Mouse (Mus musculus) ES-E14 (cell line): ENCODE measurements around the gene Rgs13. TPM values are rescaled to one million over a fixed set of nuclear protein-coding genes. Genes with fewer than 3 reads are reported as not detected.

Experiments
- DNase-seq: peaks from one replicate; pipeline ENCODE4 v3.0.0-alpha.2; 2013; ENCODE audit warnings: low read depth, low spot score
- H3K27ac ChIP-seq: 2 replicates; pipeline ENCODE4 v1.5.1; 2012; ENCODE audit warnings: low read depth, mild to moderate bottlenecking, low read length, moderate library complexity, mixed read lengths; ENCODE audit not compliant: poor library complexity, insufficient read depth, severe bottlenecking
- H3K36me3 ChIP-seq: 2 replicates; pipeline ENCODE4 v1.6.1; 2012; ENCODE audit warnings: mild to moderate bottlenecking, low read length, moderate library complexity, mixed read lengths; ENCODE audit not compliant: control insufficient read depth, poor library complexity, insufficient read depth, severe bottlenecking
- H3K4me1 ChIP-seq, 2 experiments: fragments of 150-350 bp in 1 of 2; sonication (generic) in 1 of 2; 2 replicates each; pipeline ENCODE4 v1.6.1; 2012; ENCODE audit warnings: low read length in 2 of 2, mild to moderate bottlenecking in 1 of 2, mixed read lengths in 1 of 2; ENCODE audit not compliant: control insufficient read depth in 2 of 2, insufficient read depth in 2 of 2, poor library complexity in 1 of 2
- H3K4me3 ChIP-seq, 2 experiments: fragments of 150-350 bp in 1 of 2; sonication (generic) in 1 of 2; 2 replicates each; pipeline ENCODE4 v1.5.1; 2012; ENCODE audit warnings: low read length in 2 of 2, low read depth in 1 of 2, mild to moderate bottlenecking in 1 of 2, mixed read lengths in 1 of 2; ENCODE audit not compliant: insufficient read depth in 1 of 2, poor library complexity in 1 of 2, severe bottlenecking in 1 of 2
- H3K9ac ChIP-seq: 2 replicates; pipeline ENCODE4 v1.6.1; 2012; ENCODE audit warnings: low read depth, mild to moderate bottlenecking, low read length, mixed read lengths; ENCODE audit not compliant: poor library complexity, insufficient read depth, severe bottlenecking
- H3K9me3 ChIP-seq: fragments of 150-350 bp; sonication (generic); 2 replicates; pipeline ENCODE4 v1.6.1; 2012; ENCODE audit warnings: low read depth, mild to moderate bottlenecking, low read length; ENCODE audit not compliant: control insufficient read depth, insufficient read depth
- CHD2 ChIP-seq: IDR thresholded peaks from 2 replicates; pipeline ENCODE4 v1.6.1; 2014; ENCODE audit warnings: mild to moderate bottlenecking, low read depth, low read length, inconsistent platforms
- HCFC1 ChIP-seq: IDR thresholded peaks from 2 replicates; pipeline ENCODE4 v1.6.1; 2012; ENCODE audit warnings: low read length, inconsistent platforms, borderline replicate concordance; ENCODE audit not compliant: insufficient read depth
- MAFK ChIP-seq: IDR thresholded peaks from 2 replicates; pipeline ENCODE4 v1.6.1; 2014; ENCODE audit warnings: mild to moderate bottlenecking, low read depth, low read length, inconsistent platforms; ENCODE audit not compliant: insufficient read depth
- ZC3H11A ChIP-seq: IDR thresholded peaks from 2 replicates; pipeline ENCODE4 v1.6.1; 2012; ENCODE audit warnings: low read depth, mild to moderate bottlenecking, inconsistent platforms, low read length, borderline replicate concordance
- ZNF384 ChIP-seq: IDR thresholded peaks from 2 replicates; pipeline ENCODE4 v1.6.1; 2012; ENCODE audit warnings: low read depth, low read length, inconsistent platforms
- in situ Hi-C, 2 experiments: fragments of 600-800 bp; cut with MboI; formaldehyde crosslinking; loops; one replicate each; pipeline ENCODE4 v1.15.1; 2025; ENCODE audit warnings: low sequenced_read_pairs in 2 of 2, inconsistent platforms in 1 of 2; ENCODE audit not compliant: unreplicated experiment in 2 of 2
- total RNA-seq: library from RNA; depleted of rRNA; stranded (reverse); fragments of 300-350 nt; gene quantifications from 2 replicates; pipeline ENCODE4 v1.2.3, GENCODE M21; 2012

Rgs13 gene
- total RNA-seq, 1 experiment: 0.80 TPM

GRCm38 (mm10) chr1:144178281-144178957 lies 1.2 kb upstream of the Rgs13 start:
- no peak for DNase-seq
- H3K27ac ChIP-seq: no peak overlapping the region
- no peak for TF ChIP-seq CHD2
- TF ChIP-seq HCFC1: no peak
- TF ChIP-seq ZNF384: no peak
- no peak for TF ChIP-seq MAFK
- no peak for TF ChIP-seq ZC3H11A
- no peaks in the 10 kb centered on the region for H3K36me3 ChIP-seq
- H3K9me3 ChIP-seq: no peaks in the 10 kb centered on the region
- no peaks in the 10 kb centered on the region for H3K4me1 ChIP-seq
- in situ Hi-C loops: no loop called here
- H3K9ac ChIP-seq: no peak overlapping the region
- no peak overlapping the region for H3K4me3 ChIP-seq

GRCm38 (mm10) chr1:144177620-144178019 lies 448 bp upstream of the Rgs13 start:
- H3K4me3 ChIP-seq: no peak overlapping the region
- no peaks in the 10 kb centered on the region for H3K36me3 ChIP-seq
- H3K9ac ChIP-seq: no peak overlapping the region
- in situ Hi-C loops: no loop called here
- TF ChIP-seq ZC3H11A (no peak), ZNF384 (no peak), MAFK (no peak), HCFC1 (no peak), CHD2 (no peak)
- H3K9me3 ChIP-seq: no peaks in the 10 kb centered on the region
- H3K4me1 ChIP-seq: no peaks in the 10 kb centered on the region
- no peak overlapping the region for H3K27ac ChIP-seq
- no peak for DNase-seq

- no peak overlapping the region for H3K9ac ChIP-seq
- no peaks in the 10 kb centered on the region for H3K4me1 ChIP-seq
- TF ChIP-seq CHD2 (no peak), ZC3H11A (no peak), ZNF384 (no peak), HCFC1 (no peak), MAFK (no peak)
- H3K36me3 ChIP-seq: no peaks in the 10 kb centered on the region
- no peak for DNase-seq
- H3K4me3 ChIP-seq: no peak overlapping the region
- H3K27ac ChIP-seq: no peak overlapping the region
- no peaks in the 10 kb centered on the region for H3K9me3 ChIP-seq
- in situ Hi-C loops: no loop called here
These were observed 2.4 kb downstream of the Rgs13 start for GRCm38 (mm10) chr1:144174760-144175159.

GRCm38 (mm10) chr1:144173568-144174036 lies 3.6 kb downstream of the Rgs13 start:
- TF ChIP-seq CHD2 (no peak), MAFK (no peak), ZNF384 (no peak), HCFC1 (no peak), ZC3H11A (no peak)
- no peaks in the 10 kb centered on the region for H3K36me3 ChIP-seq
- in situ Hi-C loops: no loop called here
- H3K4me3 ChIP-seq: no peak overlapping the region
- H3K4me1 ChIP-seq: no peaks in the 10 kb centered on the region
- H3K9me3 ChIP-seq: no peaks in the 10 kb centered on the region
- DNase-seq: no peak
- H3K9ac ChIP-seq: no peak overlapping the region
- no peak overlapping the region for H3K27ac ChIP-seq

- DNase-seq: no peak
- no peaks in the 10 kb centered on the region for H3K4me1 ChIP-seq
- no peak overlapping the region for H3K4me3 ChIP-seq
- in situ Hi-C loops: no loop called here
- no peak overlapping the region for H3K27ac ChIP-seq
- H3K9ac ChIP-seq: no peak overlapping the region
- no peaks in the 10 kb centered on the region for H3K9me3 ChIP-seq
- TF ChIP-seq CHD2: no peak
- no peak for TF ChIP-seq HCFC1
- no peak for TF ChIP-seq ZNF384
- TF ChIP-seq ZC3H11A: no peak
- TF ChIP-seq MAFK: no peak
- no peaks in the 10 kb centered on the region for H3K36me3 ChIP-seq
These were observed 8.3 kb downstream of the Rgs13 start for GRCm38 (mm10) chr1:144168921-144169320.
